Mouse (Mus musculus): ENCODE measurements around the gene AC109138.7.

AC109138.7 gene

DNA sequence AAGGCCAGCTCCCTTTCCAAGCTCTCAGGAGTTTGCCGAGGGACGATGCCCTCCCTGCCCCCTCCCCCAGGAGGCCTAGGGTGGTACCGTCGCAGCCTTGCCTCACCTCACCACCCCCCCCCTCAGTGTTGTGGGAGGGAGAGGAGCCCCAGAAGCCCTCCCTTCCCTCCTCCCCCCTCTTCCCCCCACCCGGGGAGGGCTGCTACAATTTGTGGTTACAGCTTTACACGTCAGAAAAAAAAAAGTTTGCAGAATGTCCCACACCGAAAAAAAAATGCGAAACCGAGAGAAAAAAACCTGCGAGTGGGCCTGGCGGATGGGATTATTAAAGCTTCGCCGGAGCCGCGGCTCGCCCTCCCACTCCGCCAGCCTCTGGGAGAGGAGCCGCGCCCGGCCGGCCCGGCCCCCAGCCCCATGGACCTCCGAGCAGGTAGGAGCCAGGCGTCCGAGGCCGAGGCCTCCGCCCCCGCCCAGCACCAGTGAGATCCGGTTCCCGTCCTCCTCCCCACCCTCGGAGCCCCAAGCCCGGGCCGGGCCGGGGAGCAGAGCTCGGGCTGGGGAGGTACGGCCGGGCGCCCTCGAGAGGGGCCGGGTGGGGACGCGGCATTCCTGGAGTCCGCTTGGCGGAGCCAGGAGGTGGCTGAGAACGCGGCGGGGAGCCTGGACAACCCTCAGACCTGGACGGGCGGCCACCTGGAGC, at the start of gene AC109138.7, which contains the start of gene Clcf1:
Gene AC109138.7 (plus strand): TSS at position 287 of the 700 bp plus-strand sequence.
Gene Clcf1 (plus strand): TSS at position 168 of the 700 bp plus-strand sequence.
- DNase-seq, result no peak

DNA sequence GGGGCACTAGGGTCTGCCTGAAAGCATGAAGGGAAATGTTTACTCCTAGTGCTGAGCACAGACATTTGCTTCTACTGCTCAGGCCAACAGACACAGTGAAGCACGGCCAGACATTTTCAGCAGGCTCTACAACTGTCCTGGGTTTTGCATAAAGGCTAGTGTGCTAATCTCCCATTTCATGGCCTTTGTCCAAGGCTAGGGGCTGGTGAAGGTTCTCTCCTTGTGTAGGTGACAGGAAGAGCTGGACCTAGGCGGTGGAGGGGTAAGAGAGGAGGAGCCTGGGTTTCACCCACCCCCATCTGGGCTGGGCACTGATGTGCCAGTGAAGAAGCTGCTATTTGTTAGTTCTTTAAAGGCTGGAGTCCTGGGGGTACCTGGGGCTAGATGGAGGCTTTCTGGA, 49.4 kb upstream of the AC109138.7 start:
- DNase-seq, result no peak

DNA sequence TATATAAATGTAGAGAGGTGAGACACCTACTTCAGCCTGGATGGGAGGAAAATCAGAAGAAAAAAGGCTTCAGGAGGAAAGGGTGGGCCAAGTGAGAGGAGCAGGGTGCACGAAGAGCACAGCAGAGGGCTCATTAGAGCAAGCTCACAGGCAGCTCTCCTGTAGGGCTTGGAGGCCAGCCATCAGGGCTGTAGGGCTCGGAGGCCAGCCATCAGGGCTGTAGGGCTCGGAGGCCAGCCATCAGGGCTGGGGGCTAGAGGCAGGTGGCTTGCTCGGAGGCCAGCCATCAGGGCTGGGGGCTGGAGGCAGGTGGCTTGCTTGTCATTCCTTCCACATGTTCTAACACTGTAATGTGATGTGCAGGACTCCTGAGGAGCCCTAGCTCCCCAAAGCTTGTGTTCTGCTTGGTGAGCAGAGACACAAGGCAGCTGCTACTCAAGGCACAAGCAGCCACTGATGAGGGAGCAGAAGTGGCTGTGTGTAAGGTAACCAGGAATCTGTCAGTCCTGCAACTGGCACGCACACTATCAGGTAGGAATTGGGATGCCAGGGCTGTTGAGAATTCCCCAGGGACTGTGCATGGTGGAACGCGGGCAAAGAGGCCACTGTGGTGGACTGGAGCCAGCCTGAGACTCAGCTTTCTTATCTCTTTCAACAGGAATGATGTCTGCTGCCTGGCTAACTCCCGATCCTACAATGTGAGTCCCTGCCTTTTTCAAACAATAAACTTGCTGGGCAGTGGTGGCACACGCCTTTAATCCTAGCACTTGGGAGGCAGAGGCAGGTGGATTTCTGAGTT, 47.3 kb upstream of the AC109138.7 start:
- DNase-seq, result no peak

DNA sequence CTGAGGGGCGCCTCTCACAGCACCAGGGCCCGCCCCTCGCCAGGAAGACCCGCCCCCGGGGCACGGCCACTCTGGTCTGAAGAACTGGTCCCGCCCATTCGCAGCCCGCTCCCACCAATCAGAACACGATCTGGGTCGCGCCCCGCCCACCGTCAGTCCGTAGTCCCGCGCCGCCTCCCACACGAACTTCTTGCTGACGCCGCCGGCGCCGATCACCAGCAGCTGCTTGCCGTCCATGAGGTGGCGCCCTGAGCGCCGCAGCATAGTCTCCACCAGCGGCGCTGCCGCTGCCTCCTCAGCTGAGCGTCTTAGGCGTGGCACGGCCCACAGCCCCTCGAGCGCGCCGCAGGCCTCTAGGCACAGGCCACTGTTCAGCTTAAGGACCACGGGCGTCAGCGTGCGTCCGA, 44.8 kb upstream of the AC109138.7 start:
- peak; percentile 99 for DNase-seq

DNA sequence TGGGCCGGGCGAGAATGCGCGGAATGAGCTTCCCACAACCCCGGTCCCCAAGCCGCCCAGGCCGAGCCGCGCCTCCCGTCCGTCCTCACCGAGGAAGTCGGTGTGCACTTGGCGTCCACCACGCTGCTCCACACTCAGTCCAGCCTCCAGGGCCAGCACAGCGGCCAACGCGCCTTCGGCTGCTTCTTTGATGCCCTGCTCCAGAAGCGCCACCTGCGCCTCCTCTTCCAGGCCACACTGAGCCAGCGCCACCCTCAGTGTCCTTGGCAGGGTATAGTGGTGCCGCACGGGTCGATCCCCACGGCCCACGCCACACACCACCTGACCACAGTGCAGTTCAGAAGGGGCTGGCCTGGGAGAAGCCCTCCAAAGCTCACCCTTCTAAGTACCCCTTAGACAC, 44.3 kb upstream of the AC109138.7 start:
- DNase-seq, result no peak

DNA sequence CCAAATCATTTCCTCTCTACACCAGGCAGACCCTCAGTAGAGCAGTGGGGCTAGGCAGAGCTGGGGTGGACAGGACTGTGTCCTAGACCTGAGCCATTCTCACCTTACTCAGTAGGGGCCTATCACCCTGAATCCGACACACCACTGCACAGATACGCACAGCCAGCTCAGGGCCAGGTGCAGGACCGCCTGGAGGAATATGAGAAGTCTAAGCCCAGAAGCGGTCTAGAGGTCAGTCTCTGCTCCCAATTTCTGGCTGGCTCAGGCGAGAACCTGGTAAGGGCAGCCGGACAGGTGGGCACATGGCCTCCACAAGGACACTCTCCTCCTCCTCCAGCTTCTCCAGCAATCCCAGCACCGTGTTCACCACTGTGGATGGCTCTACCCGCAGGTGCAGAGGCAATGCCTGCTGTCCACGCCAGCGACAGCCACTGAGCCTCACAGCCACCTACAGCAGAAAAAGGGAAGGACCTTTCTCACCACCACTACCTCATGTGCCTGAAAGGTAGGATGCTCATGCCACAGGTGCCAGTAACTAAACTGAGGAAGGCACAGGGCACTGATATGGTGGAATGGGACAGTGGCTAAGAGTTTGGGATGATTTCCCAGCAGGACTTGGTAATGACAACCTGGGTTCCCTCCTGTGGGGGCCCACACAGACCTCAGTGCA, 43.3 kb upstream of the AC109138.7 start:
- no peak for DNase-seq

DNA sequence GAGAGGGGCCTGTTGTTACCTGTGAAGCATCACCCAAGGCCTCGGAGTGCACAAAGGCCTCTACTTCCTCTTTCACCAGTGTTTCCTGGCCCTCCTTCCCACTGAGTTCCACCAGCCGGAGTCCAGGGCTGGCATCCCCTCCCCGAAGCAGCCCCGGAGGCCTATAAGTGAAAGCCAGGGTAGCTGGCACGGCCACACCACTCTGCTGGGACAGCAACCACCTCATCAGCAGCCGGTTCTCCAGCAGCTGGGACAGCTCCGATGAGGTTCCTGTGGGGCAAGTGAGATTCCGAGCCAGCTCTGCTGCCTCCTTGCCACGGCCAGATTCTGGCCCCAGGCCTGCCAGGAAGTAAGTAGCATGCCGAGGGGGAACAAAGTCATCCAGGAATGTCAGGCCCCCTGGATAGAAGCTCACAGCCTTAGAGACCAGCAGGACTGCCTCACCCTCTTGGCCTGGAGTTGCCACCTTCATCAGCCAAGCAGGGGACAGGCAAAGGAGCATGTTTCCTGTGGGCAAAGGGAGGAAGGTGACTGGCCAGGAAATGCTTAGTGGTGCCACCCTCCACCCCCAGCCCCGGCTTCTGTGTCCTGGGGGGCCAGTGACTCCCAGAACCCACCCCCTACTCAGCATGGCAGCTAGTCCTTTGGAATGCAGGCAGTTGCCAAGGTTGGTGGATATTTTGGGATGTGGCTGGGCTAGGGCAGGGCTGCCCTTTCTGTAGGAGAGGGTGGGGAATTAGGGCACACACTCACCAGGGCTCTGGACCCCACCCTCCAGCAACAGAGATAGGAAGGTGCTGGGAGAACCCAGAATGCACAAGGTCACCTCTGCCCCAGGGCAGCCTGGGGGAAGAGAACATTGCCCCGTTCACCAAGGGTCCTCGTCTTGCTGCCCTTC, 42.5 kb upstream of the AC109138.7 start:
- DNase-seq, result no peak

DNA sequence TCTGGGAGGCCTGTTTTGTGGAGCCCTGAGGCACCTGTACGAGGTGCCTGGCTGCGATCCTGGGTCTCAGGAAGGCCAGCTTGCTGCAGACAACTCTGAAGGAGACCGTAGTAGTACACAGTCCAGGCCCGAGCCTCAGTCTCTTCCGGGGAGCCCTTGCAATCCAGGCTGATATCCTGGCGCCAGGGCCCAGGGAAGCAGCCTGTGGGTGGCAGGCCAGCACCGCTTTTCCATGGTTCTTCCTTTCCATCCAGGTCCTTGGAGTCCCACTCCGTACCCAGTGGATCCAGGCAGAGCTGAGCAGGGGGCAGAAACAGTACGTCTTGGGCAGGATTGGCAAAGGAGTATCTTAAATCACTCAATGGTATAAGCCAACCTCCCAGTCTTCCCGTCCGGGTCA, 41.2 kb upstream of the AC109138.7 start:
- DNase-seq, result no peak

DNA sequence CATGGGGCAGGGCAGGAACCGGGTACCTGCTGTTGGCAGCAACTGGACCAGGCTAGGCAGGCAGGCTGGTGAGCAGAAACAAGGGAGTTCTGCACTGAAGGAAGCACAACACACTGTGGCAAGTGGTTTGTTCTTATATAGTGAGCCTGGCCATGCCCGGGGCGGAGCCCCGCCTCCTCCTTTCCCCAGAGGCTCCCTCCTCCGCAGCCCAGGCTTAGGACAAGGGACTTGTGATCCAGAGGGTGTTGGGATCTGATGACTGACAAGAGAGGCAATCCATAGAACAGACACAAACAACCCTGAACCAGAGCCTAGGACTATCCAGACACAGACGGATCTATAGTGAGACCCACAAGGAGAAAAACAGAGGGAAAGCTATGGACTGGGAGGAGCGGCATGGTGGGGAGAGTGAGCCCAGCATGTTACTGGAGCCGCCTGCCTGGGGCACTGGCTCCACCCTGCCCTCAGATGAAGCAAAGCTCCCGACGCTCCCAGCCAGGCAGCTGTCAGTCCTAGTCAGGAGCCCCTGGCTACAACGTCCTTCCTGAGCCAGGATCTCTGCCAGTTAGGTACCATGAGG, 38.7 kb upstream of the AC109138.7 start, which contains the start of gene Carns1:
Gene Carns1 (minus strand): TSS at position 112 of the 580 bp plus-strand sequence.
- no peak for DNase-seq

DNA sequence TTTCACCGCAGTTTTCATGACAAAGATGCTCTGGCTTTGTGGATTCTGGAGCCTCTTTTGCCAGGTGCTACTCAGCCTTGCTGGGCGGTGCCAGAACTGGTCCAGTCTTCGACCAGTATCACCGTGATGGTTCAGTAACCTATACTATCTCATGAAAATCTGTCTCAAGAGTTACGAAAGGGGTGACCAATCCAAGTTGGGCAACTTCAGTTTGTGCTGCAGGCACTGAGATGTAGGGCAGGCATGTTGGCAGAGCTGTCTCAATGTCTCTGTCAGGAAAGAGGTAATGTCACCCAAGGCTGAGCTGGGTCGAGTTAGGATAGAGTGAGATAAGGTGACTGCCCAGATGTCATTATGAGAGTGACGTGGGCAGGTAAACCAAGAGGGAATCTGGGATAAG, 33.7 kb upstream of the AC109138.7 start:
- DNase-seq, result no peak

DNA sequence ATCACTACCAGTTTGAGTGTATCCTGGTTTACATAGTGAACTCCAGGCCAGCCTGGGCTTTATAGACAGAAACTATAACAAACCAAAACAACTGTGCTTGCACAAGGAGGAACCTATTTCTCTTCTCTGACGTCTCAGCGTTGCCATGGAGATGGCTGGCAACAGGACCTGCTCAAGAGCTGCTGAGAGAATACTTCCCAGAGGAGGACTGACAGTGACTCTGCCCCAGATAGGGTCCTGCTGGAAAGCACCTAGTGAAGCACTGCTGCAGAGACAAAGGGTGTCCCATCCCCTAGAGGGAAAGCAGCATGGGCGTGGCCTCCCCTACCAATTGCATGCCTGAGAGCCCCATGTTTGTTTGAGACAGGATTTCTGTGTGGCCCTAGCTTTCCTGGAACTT, 32.3 kb upstream of the AC109138.7 start:
- DNase-seq, result peak; percentile 77

DNA sequence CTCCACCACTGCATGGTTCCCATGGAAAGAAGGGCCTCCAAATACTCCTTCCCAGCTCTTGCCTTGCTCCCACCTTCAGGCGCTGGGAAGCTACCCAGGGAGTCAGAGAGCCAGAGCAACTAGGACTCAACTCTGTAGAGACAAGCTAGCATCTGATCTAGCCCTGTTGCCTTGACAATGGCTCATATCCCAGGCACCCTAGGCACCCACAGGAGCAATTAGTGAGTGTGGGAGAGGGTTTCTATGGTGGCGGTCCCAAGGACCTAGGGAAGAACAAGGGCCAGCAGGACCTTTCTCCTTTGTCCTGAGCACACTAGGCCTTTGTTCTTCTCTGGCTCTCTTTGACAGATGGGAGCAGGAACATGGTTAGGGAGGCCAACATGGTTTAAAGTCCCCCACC, 30.5 kb upstream of the AC109138.7 start:
- no peak for DNase-seq

DNA sequence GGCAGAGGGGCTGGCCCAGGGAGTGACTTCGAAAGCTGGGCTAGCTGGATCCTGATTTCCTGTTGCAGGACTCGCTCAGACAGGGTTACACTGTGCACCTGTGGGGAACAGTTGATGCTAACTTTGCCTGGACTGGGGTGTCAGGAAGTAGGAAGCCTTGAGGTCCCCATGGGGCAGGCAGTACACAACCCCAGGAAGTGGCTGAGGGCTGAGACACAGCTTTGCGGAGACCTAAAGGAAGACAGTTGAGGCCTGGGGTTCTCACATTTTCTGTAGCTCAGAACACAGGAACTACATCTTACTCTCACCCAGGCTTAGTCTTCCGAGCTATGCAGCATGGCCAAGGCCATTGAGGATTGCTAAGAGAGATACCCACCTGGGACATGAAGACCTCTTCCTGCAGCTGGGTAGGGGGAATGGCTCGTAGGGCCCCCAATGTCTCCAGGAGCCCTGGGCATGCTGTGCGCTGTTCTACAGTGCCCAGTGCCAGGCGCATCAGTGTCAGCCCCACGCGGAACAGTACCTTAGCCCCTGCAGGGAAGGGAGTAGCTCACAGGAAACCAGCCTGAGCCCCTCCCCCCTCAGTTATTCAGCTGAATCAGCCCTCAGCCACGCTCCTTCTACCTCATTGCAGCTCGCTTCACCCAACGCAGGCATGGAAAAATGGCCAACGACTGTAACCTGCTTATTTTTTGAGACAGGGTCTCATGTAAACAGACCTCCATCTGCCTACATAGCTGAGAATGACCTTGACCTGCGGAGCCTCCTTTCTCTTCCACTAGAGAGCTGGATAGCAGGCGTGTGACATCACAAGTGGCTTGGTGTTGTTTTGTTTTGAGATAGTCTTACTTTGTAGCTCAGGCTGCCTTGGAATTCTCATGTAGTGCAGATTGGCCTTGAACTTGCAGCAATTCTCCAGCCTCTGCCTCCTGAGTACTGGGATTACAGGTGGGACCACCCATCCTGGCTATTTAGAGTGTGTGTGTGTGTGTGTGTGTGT, 28.9 kb upstream of the AC109138.7 start:
- no peak for DNase-seq

DNA sequence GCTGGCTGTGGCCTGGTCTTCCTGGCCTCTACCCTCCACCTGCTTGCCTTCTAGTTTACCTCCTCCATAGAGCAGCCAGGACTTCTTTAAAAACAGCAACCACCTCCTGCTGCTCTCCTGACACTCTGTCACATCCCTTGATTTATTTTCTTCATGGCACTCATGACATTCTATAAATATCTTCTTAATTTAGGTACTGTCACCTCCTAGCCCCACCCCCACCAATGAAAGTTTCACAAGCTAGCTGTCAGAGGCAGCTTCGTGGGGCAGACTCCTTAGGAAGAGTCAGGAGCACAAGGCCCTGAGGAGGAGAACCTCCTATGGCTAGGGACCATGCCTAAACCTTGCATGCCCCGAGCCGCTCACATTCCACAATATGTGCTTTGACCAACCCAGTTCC, 26.9 kb upstream of the AC109138.7 start:
- DNase-seq, result no peak

DNA sequence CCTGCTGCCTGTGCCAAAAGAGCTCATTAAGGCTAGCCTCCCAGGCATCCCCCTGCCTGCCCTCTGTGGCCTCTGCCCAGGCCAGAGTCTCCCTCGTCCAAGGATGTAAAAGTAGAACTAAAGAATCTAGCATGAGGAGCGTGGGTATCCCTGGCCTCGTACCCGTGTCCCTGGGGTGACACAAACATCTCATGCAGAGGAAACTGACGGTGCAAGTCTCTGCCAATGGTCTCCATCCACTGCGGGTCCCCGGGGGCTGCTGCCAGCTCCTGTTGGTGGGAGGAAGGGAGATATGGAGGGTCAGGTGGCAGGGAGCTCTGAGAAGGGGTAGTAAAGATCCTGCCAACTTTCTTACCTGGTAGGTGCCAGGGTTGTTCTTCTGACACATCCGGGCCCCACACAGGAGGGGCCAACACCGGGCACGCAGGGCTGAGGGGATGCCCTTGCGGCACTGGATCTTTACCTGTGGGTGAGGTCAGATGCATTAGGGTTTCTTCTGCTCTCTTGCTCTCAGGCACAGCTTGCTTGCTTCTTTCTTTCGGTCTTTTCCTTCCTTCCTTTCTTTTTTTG, 25.0 kb upstream of the AC109138.7 start:
- no peak for DNase-seq

DNA sequence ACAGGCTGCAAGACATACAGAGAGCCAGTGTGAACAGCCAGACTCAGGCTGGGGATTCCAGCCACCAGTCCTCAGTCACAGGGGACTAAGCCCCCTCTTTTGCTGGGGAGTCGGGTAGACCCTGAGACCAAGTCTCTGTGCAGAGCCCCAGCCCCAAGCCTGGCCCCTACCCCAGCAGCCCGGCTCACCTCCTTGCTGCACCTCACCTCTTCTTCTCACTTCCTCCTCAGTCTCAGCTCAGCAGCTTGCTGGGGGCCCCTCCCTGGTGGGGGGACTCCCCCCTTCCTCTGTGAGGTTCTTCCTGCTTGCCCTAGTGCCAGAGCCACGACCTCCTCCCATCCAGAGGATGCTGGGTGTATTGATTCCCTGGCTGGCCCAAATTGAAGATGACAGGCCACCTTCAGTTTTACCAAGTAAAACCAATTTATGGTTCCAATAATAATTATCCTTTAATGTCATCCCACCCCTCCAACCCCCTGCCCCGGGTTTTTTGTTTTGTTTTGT, 23.3 kb upstream of the AC109138.7 start, which contains the start of gene Tbc1d10c:
Gene Tbc1d10c (minus strand): TSS at position 454 of the 504 bp plus-strand sequence.
- DNase-seq, result no peak

DNA sequence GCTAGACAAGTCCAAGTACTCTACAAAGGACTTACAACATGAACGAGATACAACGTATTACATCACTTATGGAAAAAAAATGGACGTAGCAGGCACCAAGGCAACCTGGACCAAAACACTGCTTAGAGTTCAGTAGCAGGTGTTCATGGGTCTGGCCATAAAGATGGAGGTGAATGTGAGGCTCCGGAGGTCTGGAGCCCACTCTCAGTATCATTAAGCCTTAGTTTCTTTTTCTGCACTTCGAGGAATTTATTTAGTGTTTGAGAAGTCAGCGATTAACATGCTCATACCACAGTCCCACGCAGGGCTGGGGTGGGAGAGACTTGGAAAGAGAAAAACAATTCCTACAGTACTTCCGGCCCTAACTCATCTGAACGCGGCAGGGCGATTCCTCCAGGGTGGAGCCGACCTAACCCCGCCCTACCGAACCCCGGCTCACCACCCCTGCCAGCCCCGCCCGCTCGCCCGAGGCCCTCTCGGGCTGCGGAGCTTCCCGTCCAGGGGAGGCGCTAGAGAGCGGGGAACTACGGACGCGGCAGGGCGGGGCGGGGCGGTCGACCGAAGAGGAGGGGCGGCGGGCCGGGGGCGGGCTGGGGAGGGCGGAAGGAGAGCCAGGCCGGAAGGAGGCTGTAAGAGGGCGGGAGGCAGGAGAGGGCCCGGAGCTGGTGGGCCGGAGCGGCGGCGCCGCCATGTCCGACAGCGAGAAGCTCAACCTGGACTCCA, 22.5 kb upstream of the AC109138.7 start, which contains the start of gene Ppp1ca:
Gene Ppp1ca (plus strand): TSS at position 538 of the 723 bp plus-strand sequence.
- DNase-seq, result peak; percentile 97

DNA sequence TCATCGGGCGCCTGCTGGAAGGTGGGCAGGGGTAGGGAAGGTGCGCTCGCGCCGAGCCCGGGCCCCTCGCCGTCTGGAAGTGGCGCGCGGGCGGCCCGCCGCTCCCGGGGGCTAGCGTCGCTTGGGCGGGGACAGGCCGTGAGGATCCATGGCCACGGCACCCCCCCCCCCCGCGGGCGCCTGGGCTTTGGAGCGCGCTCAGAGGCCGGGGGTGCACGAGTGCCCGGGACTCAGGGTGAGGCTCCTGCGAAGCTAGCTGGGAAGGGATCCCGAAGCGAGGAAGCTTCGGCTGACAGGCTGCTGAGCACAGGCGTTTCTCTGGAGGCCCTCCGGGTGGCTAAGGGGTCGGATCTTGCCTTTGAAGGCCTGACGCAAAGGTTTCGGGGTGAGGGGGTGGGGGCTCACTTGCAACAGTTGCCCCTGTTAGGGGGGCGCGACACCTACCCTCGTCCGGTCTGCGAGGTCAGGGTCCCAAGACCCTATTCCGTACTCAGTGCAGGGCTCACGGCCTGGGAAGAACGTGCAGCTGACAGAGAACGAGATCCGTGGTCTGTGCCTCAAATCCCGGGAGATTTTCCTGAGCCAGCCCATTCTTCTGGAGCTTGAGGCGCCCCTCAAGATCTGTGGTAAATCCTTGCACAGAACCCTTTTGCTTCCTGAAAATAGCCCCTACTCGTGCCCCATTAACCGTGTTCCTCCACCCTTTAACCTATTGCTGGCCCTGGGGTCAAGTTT, 21.7 kb upstream of the AC109138.7 start:
- no peak for DNase-seq

DNA sequence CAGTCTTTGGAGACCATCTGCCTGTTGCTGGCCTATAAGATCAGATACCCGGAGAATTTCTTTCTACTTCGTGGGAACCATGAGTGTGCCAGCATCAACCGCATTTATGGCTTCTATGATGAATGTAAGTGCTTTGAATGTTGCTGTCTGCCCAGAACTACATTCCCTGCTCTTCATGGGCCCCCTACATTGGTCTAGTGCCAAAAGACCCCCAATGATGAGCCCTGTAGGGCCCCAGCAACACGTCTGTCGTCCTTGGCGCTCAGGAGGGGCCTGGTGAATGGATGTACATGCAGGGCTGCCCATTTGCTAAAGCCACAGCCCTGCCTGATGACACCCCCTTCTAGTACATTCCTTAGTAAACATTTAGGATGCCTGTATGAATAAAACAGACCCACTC, 21.0 kb upstream of the AC109138.7 start:
- DNase-seq, result no peak
